Mouse (Mus musculus): Measurements from ENCODE around the gene Hnrnpul2. TPM values are rescaled to one million over a fixed set of nuclear protein-coding genes. Genes with fewer than 3 reads are reported as not detected.

The Hnrnpul2 gene
- polyA plus RNA-seq, 1 experiment from 2014 or later, result 6.6 TPM

DNA sequence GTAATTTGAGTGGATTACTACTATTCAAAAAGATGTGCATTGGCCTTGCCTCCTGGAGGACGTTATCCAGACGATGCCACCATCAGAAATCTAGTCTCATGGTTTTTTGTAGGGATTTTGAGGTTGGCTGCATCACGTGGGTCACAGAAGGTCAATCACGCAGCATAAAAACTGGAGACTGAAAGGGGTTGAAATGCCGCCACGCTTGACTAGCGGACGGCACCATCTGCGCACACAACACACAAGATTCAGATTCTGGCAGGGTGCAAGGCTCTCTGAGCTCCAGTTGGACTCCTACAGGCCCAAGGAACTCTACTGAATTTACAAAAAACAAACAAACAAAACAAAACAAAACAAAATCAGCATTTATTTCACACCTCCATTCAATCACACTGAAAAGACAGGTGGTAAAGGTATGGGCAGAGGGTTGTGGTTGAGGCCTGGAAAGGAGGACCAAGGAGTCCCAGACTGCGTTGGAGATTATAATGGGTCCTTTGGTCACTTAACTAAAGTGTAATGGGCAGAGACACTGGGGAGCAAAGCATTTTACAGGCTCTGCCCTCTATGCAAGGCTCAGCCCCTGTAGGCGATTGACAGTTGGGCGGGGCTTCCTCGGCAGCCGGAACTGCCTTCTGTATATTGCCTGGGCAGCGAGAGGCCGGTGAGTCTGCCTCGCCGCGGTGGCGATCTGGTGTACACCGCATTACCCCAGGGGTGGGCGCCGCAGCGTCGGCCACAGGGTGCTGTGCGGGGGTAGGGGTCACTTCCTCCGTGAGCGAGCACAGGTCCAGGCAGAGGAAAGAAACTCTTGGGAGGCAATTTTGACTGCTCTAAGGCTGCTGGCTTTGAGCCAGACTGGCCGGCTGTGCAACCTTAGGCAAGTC is 20.3 kb downstream of the Hnrnpul2 start:
- H3K9ac ChIP-seq, result peak overlapping the region; percentile 89
- ATAC-seq (replicated peaks), result peak; percentile 34
- H3K36me3 ChIP-seq (replicated peaks), result no peaks in the 10 kb centered on the region; the same call in 1 of the 2 replicates
- peak overlapping the region; percentile 98 for H3K27ac ChIP-seq
- 8% methylated on average over 29 of the region's 29 CpGs for WGBS
- peak overlapping the region; percentile 60 for H3K4me2 ChIP-seq
- no peaks in the 10 kb centered on the region for H3K27me3 ChIP-seq (replicated peaks)
- no peaks in the 10 kb centered on the region for H3K9me3 ChIP-seq
- H3K4me1 ChIP-seq, result peaks cover 28% of the 10 kb centered on the region
- peak overlapping the region; percentile 66 for H3K4me3 ChIP-seq

DNA sequence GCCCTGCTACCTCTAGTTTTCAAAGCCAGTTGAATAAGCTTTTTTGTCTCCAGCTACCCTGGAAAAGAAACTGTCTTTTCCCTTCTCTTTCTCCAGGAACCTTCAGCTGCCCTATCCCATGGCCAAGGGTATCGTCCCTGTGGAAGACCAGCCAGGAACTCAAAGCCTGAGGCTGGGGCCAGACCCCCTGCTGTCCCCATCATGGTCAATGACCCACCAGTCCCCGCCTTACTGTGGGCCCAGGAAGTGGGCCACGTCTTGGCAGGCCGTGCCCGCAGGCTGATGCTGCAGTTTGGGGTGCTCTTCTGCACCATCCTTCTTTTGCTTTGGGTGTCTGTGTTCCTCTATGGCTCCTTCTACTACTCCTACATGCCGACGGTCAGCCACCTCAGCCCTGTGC is 21.2 kb downstream of the Hnrnpul2 start:
- H3K4me1 ChIP-seq, result peaks cover 27% of the 10 kb centered on the region
- H3K4me2 ChIP-seq, result peak overlapping the region; percentile 60
- no peaks in the 10 kb centered on the region for H3K9me3 ChIP-seq
- H3K9ac ChIP-seq, result peak overlapping the region; percentile 89
- H3K27ac ChIP-seq, result peak overlapping the region; percentile 98; the same call in 1 of the 2 replicates
- ATAC-seq (replicated peaks), result no peak
- 90% methylated on average over 7 of the region's 7 CpGs for WGBS
- H3K27me3 ChIP-seq (replicated peaks), result no peaks in the 10 kb centered on the region
- peaks cover 5% of the 10 kb centered on the region for H3K36me3 ChIP-seq (replicated peaks)
- peak overlapping the region; percentile 66 for H3K4me3 ChIP-seq

GRCm38 (mm10) chr19:8842961-8843360 is 23.2 kb downstream of the Hnrnpul2 start:
- Histone ChIP-seq H3K27me3 (replicated peaks) (no peaks in the 10 kb centered on the region), H3K9ac (no peak overlapping the region; the same call in 1 of the 2 replicates), H3K27ac (no peak overlapping the region), H3K4me1 (peaks cover 21% of the 10 kb centered on the region), H3K4me2 (no peak overlapping the region), H3K36me3 (replicated peaks) (peaks cover 21% of the 10 kb centered on the region), H3K4me3 (no peak overlapping the region), H3K9me3 (no peaks in the 10 kb centered on the region)
- 91% methylated on average over 6 of the region's 6 CpGs for WGBS
- ATAC-seq (replicated peaks), result no peak

GRCm38 (mm10) chr19:8844371-8845129 is 24.7 kb downstream of the Hnrnpul2 start:
- Histone ChIP-seq H3K4me1 (peaks cover 21% of the 10 kb centered on the region), H3K4me2 (no peak overlapping the region), H3K4me3 (no peak overlapping the region), H3K27ac (no peak overlapping the region), H3K9ac (no peak overlapping the region), H3K9me3 (no peaks in the 10 kb centered on the region), H3K36me3 (replicated peaks) (peaks cover 28% of the 10 kb centered on the region), H3K27me3 (replicated peaks) (no peaks in the 10 kb centered on the region)
- 54% methylated on average over 5 of the region's 5 CpGs for WGBS
- no peak for ATAC-seq (replicated peaks)

DNA sequence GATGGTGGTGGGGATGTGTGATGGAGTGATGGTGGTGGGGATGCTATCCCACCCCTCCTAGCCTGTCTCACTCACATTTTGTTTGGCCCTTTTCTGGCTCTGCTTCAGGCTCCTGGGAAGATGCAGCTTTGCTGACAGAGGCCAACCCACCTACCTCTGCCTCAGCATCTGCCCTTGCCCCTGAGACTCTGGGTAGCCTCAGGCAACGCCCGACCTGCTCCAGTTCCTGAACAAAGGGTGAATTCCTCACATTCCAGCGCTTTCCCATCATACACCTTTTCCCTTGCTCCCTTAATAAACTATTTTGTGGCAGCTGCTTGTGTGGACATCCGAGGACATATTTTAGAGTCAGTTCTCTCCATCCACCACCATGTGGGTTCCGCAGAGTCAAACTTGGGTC is 28.5 kb downstream of the Hnrnpul2 start:
- WGBS, result 87% methylated on average over 5 of the region's 5 CpGs
- no peak overlapping the region for H3K4me3 ChIP-seq

GRCm38 (mm10) chr19:8850402-8850901 is 30.6 kb downstream of the Hnrnpul2 start, which contains the start of gene Lrrn4cl:
Lrrn4cl (plus strand) TSS chr19:8850768.
- Histone ChIP-seq H3K9me3 (no peaks in the 10 kb centered on the region), H3K4me1 (no peaks in the 10 kb centered on the region), H3K27ac (no peak within 1 kb of the TSS), H3K27me3 (replicated peaks) (no peaks in the 10 kb centered on the region), H3K4me3 (no peak within 1 kb of the TSS), H3K9ac (no peak within 1 kb of the TSS), H3K36me3 (replicated peaks) (peaks cover 28% of the 10 kb centered on the region), H3K4me2 (no peak within 1 kb of the TSS)
- 47% methylated on average over 7 of the region's 7 CpGs for WGBS
- ATAC-seq (replicated peaks), result 0 out of 2 replicates have a peak, but pooled peaks have one; percentile 41

More for the DNA sequence above, 28.5 kb downstream of the Hnrnpul2 start:
- ATAC-seq (replicated peaks), result no peak
- Histone ChIP-seq H3K27ac (no peak overlapping the region), H3K27me3 (replicated peaks) (no peaks in the 10 kb centered on the region), H3K4me2 (no peak overlapping the region), H3K36me3 (replicated peaks) (peaks cover 28% of the 10 kb centered on the region), H3K4me1 (no peaks in the 10 kb centered on the region), H3K9me3 (no peaks in the 10 kb centered on the region), H3K9ac (no peak overlapping the region)

GRCm38 (mm10) chr19:8851639-8852038 is 31.8 kb downstream of the Hnrnpul2 start:
- H3K4me1 ChIP-seq, result no peaks in the 10 kb centered on the region
- ATAC-seq (replicated peaks), result no peak
- peaks cover 16% of the 10 kb centered on the region for H3K36me3 ChIP-seq (replicated peaks)
- no peaks in the 10 kb centered on the region for H3K27me3 ChIP-seq (replicated peaks)
- WGBS, result 56% methylated on average over 7 of the region's 7 CpGs
- H3K4me3 ChIP-seq, result no peak overlapping the region
- H3K4me2 ChIP-seq, result no peak overlapping the region
- H3K9ac ChIP-seq, result no peak overlapping the region
- no peak overlapping the region for H3K27ac ChIP-seq
- no peaks in the 10 kb centered on the region for H3K9me3 ChIP-seq

GRCm38 (mm10) chr19:8852236-8852928 is 32.6 kb downstream of the Hnrnpul2 start:
- no peak overlapping the region for H3K27ac ChIP-seq
- H3K36me3 ChIP-seq (replicated peaks), result peaks cover 9% of the 10 kb centered on the region
- H3K9me3 ChIP-seq, result no peaks in the 10 kb centered on the region
- no peak overlapping the region for H3K4me3 ChIP-seq
- H3K27me3 ChIP-seq (replicated peaks), result no peaks in the 10 kb centered on the region
- 65% methylated on average over 10 of the region's 10 CpGs for WGBS
- no peaks in the 10 kb centered on the region for H3K4me1 ChIP-seq
- H3K9ac ChIP-seq, result no peak overlapping the region
- ATAC-seq (replicated peaks), result no peak
- no peak overlapping the region for H3K4me2 ChIP-seq

GRCm38 (mm10) chr19:8853117-8853516 is 33.3 kb downstream of the Hnrnpul2 start:
- Histone ChIP-seq H3K27ac (no peak overlapping the region), H3K36me3 (replicated peaks) (peaks cover 7% of the 10 kb centered on the region; the same call in 1 of the 2 replicates), H3K4me1 (no peaks in the 10 kb centered on the region), H3K4me3 (no peak overlapping the region), H3K27me3 (replicated peaks) (no peaks in the 10 kb centered on the region), H3K9ac (no peak overlapping the region), H3K4me2 (no peak overlapping the region), H3K9me3 (no peaks in the 10 kb centered on the region)
- 83% methylated on average over 3 of the region's 3 CpGs for WGBS
- ATAC-seq (replicated peaks), result no peak

GRCm38 (mm10) chr19:8857689-8858088 is 37.9 kb downstream of the Hnrnpul2 start:
- H3K9me3 ChIP-seq, result no peaks in the 10 kb centered on the region
- no peak overlapping the region for H3K27ac ChIP-seq
- no peaks in the 10 kb centered on the region for H3K36me3 ChIP-seq (replicated peaks)
- H3K27me3 ChIP-seq (replicated peaks), result no peaks in the 10 kb centered on the region
- H3K9ac ChIP-seq, result no peak overlapping the region
- WGBS, result 41% methylated on average over 4 of the region's 4 CpGs
- H3K4me2 ChIP-seq, result no peak overlapping the region
- no peak for ATAC-seq (replicated peaks)
- H3K4me3 ChIP-seq, result no peak overlapping the region
- H3K4me1 ChIP-seq, result no peaks in the 10 kb centered on the region

GRCm38 (mm10) chr19:8859018-8859417 is 39.2 kb downstream of the Hnrnpul2 start:
- no peak for ATAC-seq (replicated peaks)
- no peaks in the 10 kb centered on the region for H3K9me3 ChIP-seq
- H3K4me1 ChIP-seq, result no peaks in the 10 kb centered on the region
- no peak overlapping the region for H3K9ac ChIP-seq
- WGBS, result 20% methylated on average over 1 of the region's 1 CpGs
- H3K4me3 ChIP-seq, result no peak overlapping the region
- no peaks in the 10 kb centered on the region for H3K36me3 ChIP-seq (replicated peaks)
- no peaks in the 10 kb centered on the region for H3K27me3 ChIP-seq (replicated peaks)
- H3K27ac ChIP-seq, result no peak overlapping the region
- no peak overlapping the region for H3K4me2 ChIP-seq

GRCm38 (mm10) chr19:8864265-8864664 is 44.5 kb downstream of the Hnrnpul2 start:
- H3K9me3 ChIP-seq, result no peaks in the 10 kb centered on the region
- no peaks in the 10 kb centered on the region for H3K27me3 ChIP-seq (replicated peaks)
- ATAC-seq (replicated peaks), result no peak
- H3K27ac ChIP-seq, result no peak overlapping the region
- no peak overlapping the region for H3K4me3 ChIP-seq
- H3K9ac ChIP-seq, result no peak overlapping the region
- H3K4me1 ChIP-seq, result no peaks in the 10 kb centered on the region
- H3K4me2 ChIP-seq, result no peak overlapping the region
- H3K36me3 ChIP-seq (replicated peaks), result no peaks in the 10 kb centered on the region
- WGBS, result 81% methylated on average over 6 of the region's 6 CpGs
